12 mouse cellular contexts compared by ENCODE assay signal in genomic region chr1:170609872-170610271, GRCm38 (mm10). TPM values are rescaled to one million over a fixed set of nuclear protein-coding genes. Genes with fewer than 3 reads are reported as not detected.
DNase-seq lines count a peak whose midpoint lies in the region; ATAC-seq and TF ChIP-seq lines count a peak whose summit lies in the region.
"Had no signal": no experiment of that assay in that cellular context is flagged by ENCODE, and none has a peak within 500 bp of the region (broad histone marks: within the 10 kb centered on the region; RNA-seq: fewer than 3 reads in every experiment).

No protein-coding gene starts in this region.

- no peak for TF ChIP-seq CTCF in forebrain, postnatal 0 days (IDR thresholded peaks at IDR 0.05; ENCODE audit: low read depth)
- no peak for TF ChIP-seq CTCF in spleen, adult 2 months (IDR thresholded peaks at IDR 0.05; ENCODE audit: extremely low read depth, insufficient read depth, insufficient read length, insufficient replicate concordance)

- peaks cover 11% of the 10 kb centered on the region for H3K4me1 ChIP-seq in forebrain, embryonic 10.5 days
- H3K4me1 ChIP-seq in forebrain, postnatal 0 days (ENCODE audit: insufficient read depth): no peaks in the 10 kb centered on the region
- no peaks in the 10 kb centered on the region for H3K4me1 ChIP-seq in spleen, adult 2 months (ENCODE audit: control insufficient read depth, insufficient read depth, insufficient read length)
- 0 out of 2 replicates have a peak, but pooled peaks cover 2% of the 10 kb centered on the region for H3K4me1 ChIP-seq in stomach, embryonic 15.5 days

- 0 out of 2 replicates have a peak overlapping the region, but pooled peaks have one; percentile 15 for H3K27ac ChIP-seq in forebrain, embryonic 10.5 days
- no peak overlapping the region for H3K27ac ChIP-seq in forebrain, postnatal 0 days (ENCODE audit: low read depth, low read length)
- H3K27ac ChIP-seq in spleen, adult 2 months (ENCODE audit: insufficient read depth, low read length): peak overlapping the region; percentile 38; the same call in 1 of the 2 replicates
- no peak overlapping the region for H3K27ac ChIP-seq in stomach, embryonic 15.5 days
- H3K27ac ChIP-seq: heart, embryonic 15.5 days; kidney, postnatal 0 days; limb, embryonic 12.5 days had no signal

- H3K36me3 ChIP-seq in forebrain, embryonic 10.5 days (replicated peaks): no peaks in the 10 kb centered on the region
- H3K36me3 ChIP-seq in forebrain, postnatal 0 days (ENCODE audit: insufficient read depth): no peaks in the 10 kb centered on the region
- H3K36me3 ChIP-seq in spleen, adult 2 months (ENCODE audit: control insufficient read depth, insufficient read depth, low read length): no peaks in the 10 kb centered on the region
- no peaks in the 10 kb centered on the region for H3K36me3 ChIP-seq in stomach, embryonic 15.5 days
- H3K36me3 ChIP-seq: heart, embryonic 15.5 days; limb, embryonic 12.5 days had no signal

- H3K9ac ChIP-seq in forebrain, postnatal 0 days: no peak overlapping the region
- no peak overlapping the region for H3K9ac ChIP-seq in stomach, embryonic 15.5 days
- H3K9ac ChIP-seq: heart, embryonic 15.5 days; limb, embryonic 12.5 days had no signal

- no peak for DNase-seq in forebrain, embryonic 10.5 days (ENCODE audit: extremely low spot score, low spot score)
- no peak for DNase-seq in forebrain, postnatal 0 days
- DNase-seq in spleen, adult 2 months (ENCODE audit: low read depth in 1 of 2, low spot score in 2 of 2): no peak
- no peak for DNase-seq in spleen, postnatal 14 days (ENCODE audit: low spot score in 2 of 2)
- DNase-seq in liver: peak; percentile 57
- no peak for DNase-seq in kidney, postnatal 36 days
- DNase-seq in frontal cortex, postnatal 14 days (ENCODE audit: low spot score in 2 of 2): no peak
- DNase-seq: cerebellum, postnatal 10 days had no signal

- ATAC-seq in forebrain, postnatal 0 days: no peak
- 0 out of 2 replicates have a peak, but pooled peaks have one; percentile 40 for ATAC-seq in stomach, embryonic 15.5 days (ENCODE audit: insufficient read depth, low FRiP score, low read depth)

- no peaks in the 10 kb centered on the region for H3K9me3 ChIP-seq in forebrain, embryonic 10.5 days
- no peaks in the 10 kb centered on the region for H3K9me3 ChIP-seq in forebrain, postnatal 0 days (ENCODE audit: low read length)
- no peaks in the 10 kb centered on the region for H3K9me3 ChIP-seq in stomach, embryonic 15.5 days
- H3K9me3 ChIP-seq: heart, embryonic 15.5 days; limb, embryonic 12.5 days had no signal

- WGBS in forebrain, embryonic 10.5 days: 87% methylated on average over 7 of the region's 7 CpGs
- 89% methylated on average over 7 of the region's 7 CpGs for WGBS in forebrain, postnatal 0 days
- WGBS in spleen, adult 2 months: 26% methylated on average over 7 of the region's 7 CpGs
- 60% methylated on average over 7 of the region's 7 CpGs for WGBS in stomach, embryonic 15.5 days

- H3K27me3 ChIP-seq in forebrain, embryonic 10.5 days (ENCODE audit: poor library complexity, severe bottlenecking): no peaks in the 10 kb centered on the region
- H3K27me3 ChIP-seq in forebrain, postnatal 0 days (ENCODE audit: insufficient read depth, low read length): no peaks in the 10 kb centered on the region
- no peaks in the 10 kb centered on the region for H3K27me3 ChIP-seq in spleen, adult 2 months (ENCODE audit: control insufficient read depth, insufficient read depth, low read length)
- no peaks in the 10 kb centered on the region for H3K27me3 ChIP-seq in stomach, embryonic 15.5 days (replicated peaks)
- H3K27me3 ChIP-seq: heart, embryonic 15.5 days; limb, embryonic 12.5 days had no signal

- H3K4me2 ChIP-seq in forebrain, postnatal 0 days (ENCODE audit: low read depth): no peak overlapping the region
- H3K4me2 ChIP-seq in stomach, embryonic 15.5 days: no peak overlapping the region
- H3K4me2 ChIP-seq: heart, embryonic 15.5 days; limb, embryonic 12.5 days had no signal

- H3K4me3 ChIP-seq in forebrain, embryonic 10.5 days: no peak overlapping the region
- H3K4me3 ChIP-seq in forebrain, postnatal 0 days (ENCODE audit: low read depth, low read length): no peak overlapping the region
- H3K4me3 ChIP-seq in spleen, adult 2 months (ENCODE audit: extremely low read depth, insufficient read depth, insufficient read length): no peak overlapping the region
- no peak overlapping the region for H3K4me3 ChIP-seq in stomach, embryonic 15.5 days (replicated peaks)
- H3K4me3 ChIP-seq: heart, embryonic 15.5 days; limb, embryonic 12.5 days had no signal

- TF ChIP-seq POLR2A in spleen, adult 2 months (IDR thresholded peaks at IDR 0.05; ENCODE audit: low read depth, low read length): no peak

RNA-seq across cellular contexts. Expression of gene Nos1ap, which starts 20.2 kb away (rescaled TPM):
- 9.8 and 10.5 TPM in 2 replicates for polyA plus RNA-seq in forebrain, embryonic 10.5 days (2016; fragmentation: Nextera tagmentation; extraction: Ambion mirVana)
- total RNA-seq in forebrain, postnatal 0 days (2014; rRNA removed): 8.0 and 12.4 TPM in 2 replicates
- polyA plus RNA-seq in forebrain, postnatal 0 days (2015; fragmentation: Nextera tagmentation; extraction: Ambion mirVana): 8.0 and 14.8 TPM in 2 replicates
- polyA plus RNA-seq in spleen, adult 2 months (2012; rRNA removed): 8.1 and 11.9 TPM in 2 replicates
- polyA plus RNA-seq in stomach, embryonic 15.5 days (2015; fragmentation: Nextera tagmentation; extraction: Ambion mirVana): 14.7 and 15.5 TPM in 2 replicates

RNA-seq across cellular contexts. Expression of gene Olfml2b, which starts 34.5 kb away (rescaled TPM):
- polyA plus RNA-seq in forebrain, embryonic 10.5 days (2016; fragmentation: Nextera tagmentation; extraction: Ambion mirVana): 4.1 and 5.3 TPM in 2 replicates
- total RNA-seq in forebrain, postnatal 0 days (2014; rRNA removed): 11.6 and 13.1 TPM in 2 replicates
- polyA plus RNA-seq in forebrain, postnatal 0 days (2015; fragmentation: Nextera tagmentation; extraction: Ambion mirVana): 6.5 and 7.9 TPM in 2 replicates
- polyA plus RNA-seq in spleen, adult 2 months (2012; rRNA removed): 4.0 and 6.5 TPM in 2 replicates
- 30.7 and 38.5 TPM in 2 replicates for polyA plus RNA-seq in stomach, embryonic 15.5 days (2015; fragmentation: Nextera tagmentation; extraction: Ambion mirVana)

Comparison
In these comparisons a context has a peak if more than half of its experiments do, and no peak if none do; other contexts are left out.
1. H3K27ac ChIP-seq: peak in forebrain, embryonic 10.5 days (single experiment) and spleen, adult 2 months (single experiment); none in forebrain, postnatal 0 days (single experiment) and stomach, embryonic 15.5 days (single experiment).